ENCODE assay signal across 9 mouse cellular contexts in genomic region chr16:4876033-4876680, GRCm38 (mm10). TPM values are rescaled to one million over a fixed set of nuclear protein-coding genes. Genes with fewer than 3 reads are reported as not detected.
A peak's percentile ranks its signal among the peaks of the same experiment; 100 is the strongest.
DNase-seq lines count a peak whose midpoint lies in the region; ATAC-seq and TF ChIP-seq lines count a peak whose summit lies in the region.
"Had no signal": no experiment of that assay in that cellular context is flagged by ENCODE, and none has a peak within 500 bp of the region (broad histone marks: within the 10 kb centered on the region; RNA-seq: fewer than 3 reads in every experiment).

No protein-coding gene starts in this region.

- DNase-seq in limb, embryonic 10.5 days (ENCODE audit: low spot score): no peak
- peak; percentile 64 for DNase-seq in brain, embryonic 14.5 days (ENCODE audit: low read depth)
- DNase-seq in heart, postnatal 4 days: peak; percentile 79
- DNase-seq in left cerebral cortex, postnatal 4 days: peak; percentile 89
- DNase-seq in spleen, adult 18-20 months: no peak

- H3K27me3 ChIP-seq in limb, embryonic 12.5 days: no peaks in the 10 kb centered on the region
- H3K27me3 ChIP-seq in limb, embryonic 10.5 days (ENCODE audit: low read depth, poor library complexity, severe bottlenecking): no peaks in the 10 kb centered on the region
- H3K27me3 ChIP-seq in neural tube, embryonic 12.5 days (replicated peaks): no peaks in the 10 kb centered on the region
- H3K27me3 ChIP-seq: midbrain, embryonic 12.5 days had no signal

- peaks cover 41% of the 10 kb centered on the region for H3K36me3 ChIP-seq in limb, embryonic 12.5 days
- H3K36me3 ChIP-seq in limb, embryonic 10.5 days: peaks cover 45% of the 10 kb centered on the region
- H3K36me3 ChIP-seq in neural tube, embryonic 12.5 days: peaks cover 25% of the 10 kb centered on the region

- no peak overlapping the region for H3K27ac ChIP-seq in limb, embryonic 12.5 days
- no peak overlapping the region for H3K27ac ChIP-seq in limb, embryonic 10.5 days
- H3K27ac ChIP-seq in neural tube, embryonic 12.5 days: no peak overlapping the region
- H3K27ac ChIP-seq: midbrain, embryonic 12.5 days had no signal

- intact Hi-C loops in left cerebral cortex, postnatal 4 days (cut with DNase I): no loop called here

- no peak for TF ChIP-seq CTCF in brain, embryonic 14.5 days (IDR thresholded peaks at IDR 0.05; ENCODE audit: borderline replicate concordance, extremely low read depth, insufficient read depth, insufficient read length)

- 0 out of 2 replicates have a peak overlapping the region, but pooled peaks have one; percentile 4 for H3K9ac ChIP-seq in limb, embryonic 12.5 days (replicated peaks)
- H3K9ac ChIP-seq in neural tube, embryonic 12.5 days: 0 out of 2 replicates have a peak overlapping the region, but pooled peaks have one; percentile 21
- H3K9ac ChIP-seq: midbrain, embryonic 12.5 days had no signal

- no peaks in the 10 kb centered on the region for H3K9me3 ChIP-seq in limb, embryonic 12.5 days
- no peaks in the 10 kb centered on the region for H3K9me3 ChIP-seq in limb, embryonic 10.5 days (replicated peaks)
- H3K9me3 ChIP-seq in neural tube, embryonic 12.5 days: no peaks in the 10 kb centered on the region
- H3K9me3 ChIP-seq: midbrain, embryonic 12.5 days had no signal

- peaks cover 15% of the 10 kb centered on the region for H3K4me1 ChIP-seq in limb, embryonic 12.5 days (replicated peaks)
- H3K4me1 ChIP-seq in limb, embryonic 10.5 days: peaks cover 19% of the 10 kb centered on the region
- peaks cover 29% of the 10 kb centered on the region for H3K4me1 ChIP-seq in neural tube, embryonic 12.5 days

- no peak overlapping the region for H3K4me3 ChIP-seq in limb, embryonic 12.5 days (replicated peaks)
- H3K4me3 ChIP-seq in limb, embryonic 10.5 days: no peak overlapping the region
- H3K4me3 ChIP-seq in neural tube, embryonic 12.5 days: no peak overlapping the region
- H3K4me3 ChIP-seq: midbrain, embryonic 12.5 days had no signal

- ATAC-seq in limb, embryonic 12.5 days (ENCODE audit: insufficient number of reproducible peaks, insufficient read depth, low FRiP score, low TSS enrichment, low read depth): no peak
- no peak for ATAC-seq in neural tube, embryonic 12.5 days (ENCODE audit: low FRiP score, low read depth)
- no peak for ATAC-seq in activated CD4-positive, CD25-positive, alpha-beta regulatory T cell, adult 4 months

- TF ChIP-seq POLR2A in brain, embryonic 14.5 days (IDR thresholded peaks at IDR 0.05; ENCODE audit: borderline replicate concordance, extremely low read depth, insufficient read depth, insufficient read length, poor library complexity, severe bottlenecking): no peak

- 83% methylated on average over 8 of the region's 8 CpGs for WGBS in limb, embryonic 12.5 days
- 90% methylated on average over 8 of the region's 8 CpGs for WGBS in limb, embryonic 10.5 days
- 81% methylated on average over 8 of the region's 8 CpGs for WGBS in neural tube, embryonic 12.5 days

- no peak overlapping the region for H3K4me2 ChIP-seq in limb, embryonic 12.5 days
- H3K4me2 ChIP-seq in neural tube, embryonic 12.5 days (replicated peaks): no peak overlapping the region
- H3K4me2 ChIP-seq: midbrain, embryonic 12.5 days had no signal

RNA-seq across cellular contexts. Expression of gene Ubald1, which starts 4.0 kb away (rescaled TPM):
- polyA plus RNA-seq in limb, embryonic 12.5 days (2016; fragmentation: Nextera tagmentation; extraction: Ambion mirVana): 31.5 and 35.3 TPM in 2 replicates
- polyA plus RNA-seq in limb, embryonic 10.5 days (2016; fragmentation: Nextera tagmentation; extraction: Ambion mirVana): 43.6 and 43.8 TPM in 2 replicates
- 25.7 and 46.5 TPM in 2 replicates for polyA plus RNA-seq in brain, embryonic 14.5 days (2012; rRNA removed)
- total RNA-seq in heart, postnatal 4 days (2021): 10 to 100 TPM; 22.6 to 24.8 TPM
- 10 to 100 TPM; 58.5 to 59.1 TPM for total RNA-seq in left cerebral cortex, postnatal 4 days (2021)
- 41.9 and 45.0 TPM in 2 replicates for polyA plus RNA-seq in neural tube, embryonic 12.5 days (2016; fragmentation: Nextera tagmentation; extraction: Ambion mirVana)
- polyA plus RNA-seq in activated CD4-positive, CD25-positive, alpha-beta regulatory T cell, adult 4 months (2017; shearing (Covaris generic)): 10 to 100 TPM; 26.7 to 26.8 TPM

RNA-seq across cellular contexts. Expression of gene Mgrn1, which starts 9.9 kb away (rescaled TPM):
- polyA plus RNA-seq in limb, embryonic 12.5 days (2016; fragmentation: Nextera tagmentation; extraction: Ambion mirVana): 87.1 and 87.5 TPM in 2 replicates
- 68.0 and 84.5 TPM in 2 replicates for polyA plus RNA-seq in limb, embryonic 10.5 days (2016; fragmentation: Nextera tagmentation; extraction: Ambion mirVana)
- 152 and 169 TPM in 2 replicates for polyA plus RNA-seq in brain, embryonic 14.5 days (2012; rRNA removed)
- total RNA-seq in heart, postnatal 4 days (2021): 100 to 1,000 TPM; 170 to 187 TPM
- 100 to 1,000 TPM; 152 to 163 TPM for total RNA-seq in left cerebral cortex, postnatal 4 days (2021)
- polyA plus RNA-seq in neural tube, embryonic 12.5 days (2016; fragmentation: Nextera tagmentation; extraction: Ambion mirVana): 92.5 and 93.3 TPM in 2 replicates
- 10 to 100 TPM; 25.9 to 33.6 TPM for polyA plus RNA-seq in activated CD4-positive, CD25-positive, alpha-beta regulatory T cell, adult 4 months (2017; shearing (Covaris generic))

RNA-seq across cellular contexts. Expression of gene 4930562C15Rik, which starts 40.9 kb away (rescaled TPM):
- 0.46 and 0.58 TPM in 2 replicates for polyA plus RNA-seq in limb, embryonic 12.5 days (2016; fragmentation: Nextera tagmentation; extraction: Ambion mirVana)
- 0.40 and 0.71 TPM in 2 replicates for polyA plus RNA-seq in limb, embryonic 10.5 days (2016; fragmentation: Nextera tagmentation; extraction: Ambion mirVana)
- polyA plus RNA-seq in brain, embryonic 14.5 days (2012; rRNA removed): not detected in 2 replicates
- total RNA-seq in heart, postnatal 4 days (2021): not detected
- not detected for total RNA-seq in left cerebral cortex, postnatal 4 days (2021)
- 0.27 and 0.51 TPM in 2 replicates for polyA plus RNA-seq in neural tube, embryonic 12.5 days (2016; fragmentation: Nextera tagmentation; extraction: Ambion mirVana)
- 1 to 10 TPM in 1 of 2 experiments, under 1 TPM in 1; 0.88 to 1.4 TPM for polyA plus RNA-seq in activated CD4-positive, CD25-positive, alpha-beta regulatory T cell, adult 4 months (2017; shearing (Covaris generic))

Comparison
In these comparisons a context has a peak if more than half of its experiments do, and no peak if none do; other contexts are left out.
1. DNase-seq: peak in brain, embryonic 14.5 days (single experiment), heart, postnatal 4 days (single experiment) and left cerebral cortex, postnatal 4 days (single experiment); none in limb, embryonic 10.5 days (single experiment) and spleen, adult 18-20 months (0 of 2).